Mouse (Mus musculus) intestine, postnatal 0 days (tissue): ENCODE results near the gene Polrmt. TPM values are rescaled to one million over a fixed set of nuclear protein-coding genes. Genes with fewer than 3 reads are reported as not detected.
A peak's percentile ranks its signal among the peaks of the same experiment; 100 is the strongest.

Experiments used
- ATAC-seq: fragments of 200-750 bp; cut with Nextera tagmentation; 2 replicates; pipeline ENCODE4 v1.8.0; 2017; ENCODE audit warnings: mild to moderate bottlenecking, moderate TSS enrichment, moderate library complexity
- H3K27ac ChIP-seq: fragments of 300-500 bp; sonication (generic); 2 replicates; pipeline ENCODE4 v1.5.1; 2014; ENCODE audit warnings: mild to moderate bottlenecking, low read depth, low read length, moderate library complexity
- H3K27me3 ChIP-seq: fragments of 300-500 bp; sonication (generic); replicated peaks from 2 replicates; pipeline ENCODE4 v1.6.1; 2014; ENCODE audit warnings: low read length, mixed read lengths; ENCODE audit not compliant: control insufficient read depth, insufficient read depth
- H3K36me3 ChIP-seq: fragments of 300-500 bp; sonication (generic); 2 replicates; pipeline ENCODE4 v1.6.1; 2014; ENCODE audit warnings: mild to moderate bottlenecking, moderate library complexity; ENCODE audit not compliant: control insufficient read depth, insufficient read depth
- H3K4me1 ChIP-seq: fragments of 300-500 bp; sonication (generic); replicated peaks from 2 replicates; pipeline ENCODE4 v1.6.1; 2014; ENCODE audit warnings: antibody characterized with exemption, low read length, mixed read lengths; ENCODE audit not compliant: control insufficient read depth, insufficient read depth
- H3K4me2 ChIP-seq: fragments of 300-500 bp; sonication (generic); replicated peaks from 2 replicates; pipeline ENCODE4 v1.6.1; 2014; ENCODE audit warnings: low read depth, mild to moderate bottlenecking, moderate library complexity
- H3K4me3 ChIP-seq: fragments of 300-500 bp; sonication (generic); 2 replicates; pipeline ENCODE4 v1.5.1; 2014; ENCODE audit warnings: low read depth, low read length
- H3K9ac ChIP-seq: fragments of 300-500 bp; sonication (generic); 2 replicates; pipeline ENCODE4 v1.6.1; 2014; ENCODE audit warnings: mild to moderate bottlenecking, low read depth, low read length
- H3K9me3 ChIP-seq: fragments of 300-500 bp; sonication (generic); 2 replicates; pipeline ENCODE4 v1.6.1; 2016; ENCODE audit warnings: mixed run types; ENCODE audit not compliant: control insufficient read depth
- CTCF ChIP-seq: sonication (generic); IDR thresholded peaks from 2 replicates; pipeline ENCODE4 v1.5.1; 2016; ENCODE audit warnings: low read depth, mild to moderate bottlenecking, control low read depth, antibody characterized with exemption, moderate library complexity
- WGBS: fragments of 180-500 bp; shearing (Covaris S2); extraction: QIAGEN DNeasy Blood & Tissue Kit; methylation state at CpG from one replicate; pipeline ENCODE4 v1.1.7; 2014; 5-methylcytosine and 5-hydroxymethylcytosine counted together
- polyA plus RNA-seq: library from polyadenylated mRNA; unstranded; fragments of >200 nt; fragmentation: Nextera tagmentation; extraction: Ambion mirVana; gene quantifications from 2 replicates; pipeline ENCODE4 v1.2.1, GENCODE M21; 2015

Gene Polrmt
- polyA plus RNA-seq, 1 experiment from 2014 or later = 18.7 TPM

DNA sequence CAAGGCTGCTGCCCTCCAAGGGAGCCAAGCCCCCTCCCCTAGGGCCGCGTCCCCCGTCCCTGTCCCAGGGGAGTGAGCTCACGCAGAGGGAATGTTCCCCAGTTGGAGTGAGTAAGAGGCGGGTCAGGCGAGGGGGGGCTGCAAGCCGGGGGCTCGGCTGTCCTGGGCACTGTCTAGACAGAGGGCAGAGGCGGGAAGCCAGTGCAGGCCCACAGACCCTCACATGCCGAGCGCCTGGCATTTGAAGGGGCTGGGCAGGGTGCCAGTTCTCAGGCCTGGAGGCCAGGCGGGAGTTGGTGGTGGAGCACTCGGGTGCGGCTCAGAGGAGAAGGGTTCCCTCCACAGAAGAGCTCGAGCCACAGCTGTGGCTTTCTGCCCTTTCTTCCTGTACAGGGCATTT lies 31.6 kb upstream of the Polrmt start:
- Histone ChIP-seq H3K36me3 (no peaks in the 10 kb centered on the region), H3K27me3 (no peaks in the 10 kb centered on the region), H3K4me1 (no peaks in the 10 kb centered on the region; the same call in 1 of the 2 replicates), H3K9ac (no peak overlapping the region), H3K4me3 (peak overlapping the region; percentile 36; the same call in 1 of the 2 replicates), H3K27ac (no peak overlapping the region), H3K9me3 (0 out of 2 replicates have a peak, but pooled peaks cover 4% of the 10 kb centered on the region), H3K4me2 (peak overlapping the region; percentile 65)
- WGBS = 29% methylated on average over 13 of the region's 15 CpGs
- TF ChIP-seq CTCF = no peak
- no peak for ATAC-seq

DNA sequence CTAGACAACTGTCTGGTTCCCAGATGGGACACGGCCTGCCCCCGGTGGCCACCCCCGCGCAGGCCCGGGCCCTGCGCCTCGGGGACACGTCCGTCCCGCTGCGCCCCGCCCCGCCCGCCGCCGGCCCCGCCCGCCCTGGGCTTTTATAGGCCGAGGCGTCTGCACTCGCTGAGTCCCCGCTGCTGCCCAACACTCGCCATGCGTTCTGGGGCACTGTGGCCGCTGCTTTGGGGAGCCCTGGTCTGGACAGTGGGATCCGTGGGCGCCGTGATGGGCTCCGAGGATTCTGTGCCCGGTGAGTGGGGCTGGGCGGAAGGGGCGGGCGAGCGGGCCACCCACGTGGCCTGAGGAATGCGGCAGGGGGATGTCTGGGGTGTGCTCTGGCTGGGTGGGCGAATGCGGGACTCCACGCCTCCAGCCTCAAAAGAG lies 30.7 kb upstream of the Polrmt start, which contains the start of gene Fstl3:
Gene Fstl3 (plus strand): TSS at position 170 of the 429 bp plus-strand sequence.
- H3K36me3 ChIP-seq = no peaks in the 10 kb centered on the region
- 2% methylated on average over 39 of the region's 39 CpGs for WGBS
- H3K4me2 ChIP-seq = peak within 1 kb of the TSS; percentile 65
- H3K4me3 ChIP-seq = peak within 1 kb of the TSS; percentile 36
- H3K27ac ChIP-seq = 0 out of 2 replicates have a peak within 1 kb of the TSS, but pooled peaks have one; percentile 1
- no peaks in the 10 kb centered on the region for H3K27me3 ChIP-seq
- H3K9ac ChIP-seq = no peak within 1 kb of the TSS
- TF ChIP-seq CTCF = 0 out of 2 replicates have a peak, but pooled peaks have one; percentile 2
- H3K4me1 ChIP-seq = no peaks in the 10 kb centered on the region; the same call in 1 of the 2 replicates
- 0 out of 2 replicates have a peak, but pooled peaks cover 4% of the 10 kb centered on the region for H3K9me3 ChIP-seq
- no peak for ATAC-seq

DNA sequence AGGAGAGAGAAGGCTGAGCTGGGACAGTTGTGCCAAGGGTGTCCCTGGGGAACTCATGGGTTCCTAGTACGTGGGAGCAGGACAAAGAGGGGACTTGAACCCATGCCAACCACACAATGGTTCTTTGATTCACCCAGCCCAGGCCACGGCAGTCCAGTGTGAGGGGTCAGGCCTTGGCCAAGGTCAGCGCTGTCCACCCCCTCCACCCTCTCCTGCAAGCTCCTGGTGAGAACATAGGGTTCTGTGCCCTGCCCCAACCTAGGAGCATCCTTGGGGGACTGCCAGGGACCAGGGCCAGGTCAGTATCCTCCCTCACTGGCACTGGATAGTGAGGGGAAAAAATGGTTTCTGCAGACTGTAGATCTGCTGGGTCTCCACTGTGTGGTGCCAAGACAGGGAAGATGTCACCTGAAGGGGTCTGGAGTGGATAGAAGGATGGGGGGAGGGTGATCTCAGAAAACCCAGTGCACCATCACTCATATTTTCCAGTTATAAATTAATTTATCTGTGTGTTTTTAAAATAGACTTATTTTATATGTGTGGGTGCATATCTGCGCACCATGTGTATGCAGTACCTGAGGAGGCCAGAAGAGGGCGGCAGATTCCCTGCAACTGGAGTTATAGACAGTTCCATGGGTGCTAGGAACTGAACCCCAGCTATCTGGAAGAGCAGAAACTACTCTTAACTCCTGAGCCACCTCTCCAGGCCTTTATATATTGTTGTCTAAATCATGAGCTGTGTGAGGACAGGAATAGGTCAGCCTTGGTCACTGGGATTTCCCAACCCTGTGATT lies 28.3 kb upstream of the Polrmt start:
- no peak overlapping the region for H3K9ac ChIP-seq
- peak; percentile 53 for TF ChIP-seq CTCF
- WGBS = 62% methylated on average over 5 of the region's 5 CpGs
- H3K27ac ChIP-seq = no peak overlapping the region
- H3K4me1 ChIP-seq = no peaks in the 10 kb centered on the region
- no peaks in the 10 kb centered on the region for H3K27me3 ChIP-seq
- H3K36me3 ChIP-seq = no peaks in the 10 kb centered on the region
- 0 out of 2 replicates have a peak, but pooled peaks cover 4% of the 10 kb centered on the region for H3K9me3 ChIP-seq
- no peak for ATAC-seq
- no peak overlapping the region for H3K4me2 ChIP-seq
- H3K4me3 ChIP-seq = no peak overlapping the region

DNA sequence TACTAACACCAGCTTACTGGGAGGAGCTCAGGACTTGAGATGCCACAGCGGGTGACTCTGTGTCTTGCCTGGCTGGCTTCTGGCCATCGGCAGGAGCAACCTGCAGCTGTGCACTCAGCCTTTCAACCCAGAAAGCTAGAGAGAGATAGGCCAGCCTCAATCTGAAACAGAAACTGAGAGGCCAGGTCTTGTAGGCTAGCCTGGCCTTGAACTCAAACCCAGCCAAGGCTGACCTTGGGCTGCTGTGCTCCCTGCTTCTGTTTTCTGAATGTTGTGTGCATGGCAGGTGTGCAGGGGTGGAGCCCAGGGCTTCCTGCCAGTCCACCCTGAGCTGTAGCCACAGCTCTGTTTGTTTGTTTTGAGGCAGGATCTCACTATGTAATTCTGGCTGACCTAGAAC lies 26.8 kb upstream of the Polrmt start:
- TF ChIP-seq CTCF = no peak
- no peak for ATAC-seq
- Histone ChIP-seq H3K9ac (no peak overlapping the region), H3K4me1 (no peaks in the 10 kb centered on the region), H3K27me3 (no peaks in the 10 kb centered on the region), H3K4me3 (no peak overlapping the region), H3K36me3 (no peaks in the 10 kb centered on the region), H3K27ac (no peak overlapping the region), H3K4me2 (no peak overlapping the region), H3K9me3 (0 out of 2 replicates have a peak, but pooled peaks cover 4% of the 10 kb centered on the region)
- WGBS = 86% methylated on average over 2 of the region's 2 CpGs

DNA sequence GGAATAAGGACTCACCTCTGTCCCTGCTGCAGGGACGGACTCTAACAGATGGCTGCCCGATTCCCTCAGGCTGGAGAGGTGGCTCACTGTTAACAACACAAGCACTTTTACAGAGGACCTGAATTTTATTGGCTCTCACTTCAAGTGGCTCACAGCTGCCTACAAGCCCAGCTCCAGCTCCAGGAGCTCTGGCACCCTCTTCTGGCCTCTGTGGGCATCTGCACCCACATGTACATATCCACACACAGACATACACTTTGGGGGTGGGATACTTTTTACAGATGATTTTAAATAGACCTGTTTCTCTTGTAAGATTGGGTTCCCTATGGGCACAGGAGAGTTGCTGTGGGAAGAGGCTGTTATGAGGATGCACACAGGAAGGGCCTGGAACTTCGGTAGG lies 25.9 kb upstream of the Polrmt start:
- 0 out of 2 replicates have a peak, but pooled peaks cover 4% of the 10 kb centered on the region for H3K9me3 ChIP-seq

DNA sequence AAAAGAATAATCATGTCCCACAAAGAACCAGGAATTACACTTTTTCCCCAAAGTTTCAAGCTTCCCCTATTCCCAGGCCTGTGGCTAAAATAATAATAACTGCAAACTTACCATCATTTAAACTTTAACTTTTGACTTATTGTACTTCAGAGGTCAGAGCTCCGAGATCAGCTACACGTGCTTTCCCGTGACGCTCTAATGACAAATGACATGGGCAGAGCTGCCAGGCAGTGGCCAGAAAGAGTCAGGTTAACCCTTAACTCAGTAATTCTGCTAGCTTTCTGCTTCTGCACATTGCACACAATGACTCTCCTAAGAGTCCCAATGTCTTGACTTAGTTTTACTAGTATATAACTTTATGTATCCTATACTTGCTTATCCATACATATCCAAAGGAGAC lies 22.9 kb upstream of the Polrmt start:
- H3K27me3 ChIP-seq = no peaks in the 10 kb centered on the region
- no peaks in the 10 kb centered on the region for H3K9me3 ChIP-seq
- peaks cover 4% of the 10 kb centered on the region; the same call in 1 of the 2 replicates for H3K4me1 ChIP-seq
- no peak for ATAC-seq
- WGBS = 38% methylated on average over 4 of the region's 4 CpGs
- no peak overlapping the region for H3K4me3 ChIP-seq
- H3K9ac ChIP-seq = no peak overlapping the region
- H3K4me2 ChIP-seq = no peak overlapping the region
- no peak for TF ChIP-seq CTCF
- H3K36me3 ChIP-seq = no peaks in the 10 kb centered on the region
- H3K27ac ChIP-seq = no peak overlapping the region

More for the DNA sequence above, 25.9 kb upstream of the Polrmt start:
- peak; percentile 44 for TF ChIP-seq CTCF
- Histone ChIP-seq H3K27me3 (no peaks in the 10 kb centered on the region), H3K9ac (no peak overlapping the region), H3K4me3 (no peak overlapping the region), H3K36me3 (no peaks in the 10 kb centered on the region), H3K4me1 (no peaks in the 10 kb centered on the region), H3K4me2 (no peak overlapping the region), H3K27ac (no peak overlapping the region)
- ATAC-seq = no peak
- 89% methylated on average over 3 of the region's 3 CpGs for WGBS
